Mouse (Mus musculus): ENCODE measurements around the gene Pou1f1. TPM values are rescaled to one million over a fixed set of nuclear protein-coding genes. Genes with fewer than 3 reads are reported as not detected.

Pou1f1 gene
- total RNA-seq, 2 experiments from 2014 or later = not detected

DNA sequence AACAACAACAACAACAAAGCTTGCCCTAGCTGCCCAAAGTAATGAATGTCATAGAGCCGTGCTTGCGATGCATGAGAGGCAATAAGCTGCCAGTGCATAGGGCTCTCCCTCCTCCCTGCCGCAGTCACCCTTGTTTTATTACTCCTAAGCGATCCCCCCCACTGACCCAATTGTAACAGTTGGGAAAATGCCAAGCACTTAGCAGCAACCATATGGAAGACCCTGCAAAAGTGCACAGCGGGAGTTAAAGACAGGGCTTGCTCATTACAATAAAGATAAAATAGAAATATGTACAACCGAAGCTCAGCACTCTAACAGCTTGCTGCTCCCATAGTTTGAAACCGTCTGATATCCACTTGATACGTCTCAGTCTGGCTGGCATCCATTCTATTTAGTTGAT, 44.0 kb downstream of the Pou1f1 start:
- no peak for DNase-seq (ENCODE audit: low spot score in 2 of 2)

DNA sequence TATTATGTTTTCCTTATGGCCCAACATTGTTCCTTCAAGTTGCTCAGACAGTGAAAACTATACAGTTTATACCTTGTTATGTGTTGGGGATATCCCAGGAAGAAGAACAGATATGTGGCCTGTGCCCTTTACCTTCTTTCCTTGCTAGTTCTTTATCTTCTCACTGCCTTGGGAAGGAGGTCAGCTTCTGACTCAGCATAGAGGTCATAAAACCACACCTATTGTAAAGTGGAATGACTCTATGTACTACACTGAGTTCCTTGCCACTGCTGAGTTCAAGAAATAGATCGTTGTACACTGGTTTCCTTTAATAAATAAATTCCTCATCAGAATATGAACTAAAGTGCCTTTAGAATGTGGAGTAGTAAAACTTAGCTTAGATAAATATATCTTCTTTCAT, 44.6 kb downstream of the Pou1f1 start:
- DNase-seq (ENCODE audit: low spot score in 2 of 2) = no peak

- no peak for DNase-seq (ENCODE audit: low spot score in 2 of 2)
These were observed 48.5 kb downstream of the Pou1f1 start for GRCm38 (mm10) chr16:65568853-65569252.

DNA sequence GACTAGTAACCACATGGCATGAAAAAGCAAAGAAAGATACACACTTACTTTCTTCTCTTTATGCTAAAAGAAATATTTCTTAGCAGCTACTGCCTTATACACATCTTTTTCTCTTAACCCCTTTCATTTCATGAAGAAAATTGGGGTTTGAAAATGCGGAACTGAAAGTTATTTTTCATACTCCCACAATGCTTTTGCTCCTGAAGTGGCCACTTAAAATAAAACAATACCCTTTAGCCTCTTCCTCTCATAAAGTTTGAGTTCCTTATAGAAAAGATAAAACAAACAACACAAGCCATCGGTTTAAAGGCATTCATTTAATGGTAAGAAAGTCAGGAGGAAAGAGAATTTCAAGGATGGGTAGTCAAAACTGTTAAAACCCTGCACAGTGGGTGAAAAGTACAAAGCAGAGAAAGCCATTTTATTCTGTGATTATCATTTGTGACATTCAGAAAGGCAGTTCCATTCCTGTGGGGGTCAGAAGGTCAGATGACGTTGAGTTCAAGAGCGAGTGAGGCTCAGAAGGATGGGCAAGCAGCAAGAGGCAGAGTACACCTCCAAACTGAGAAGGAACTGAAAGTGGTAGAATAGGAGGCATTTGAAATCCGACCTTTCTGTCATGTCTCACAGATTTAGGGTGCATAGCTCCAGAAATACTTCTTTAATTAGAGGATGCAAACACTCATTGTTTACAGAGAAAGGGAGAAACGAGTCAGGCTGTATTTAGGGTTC, 57.2 kb downstream of the Pou1f1 start:
- no peak for DNase-seq (ENCODE audit: low spot score in 2 of 2)

Other genes with a start within 250 kb of the Pou1f1 start
- gene Chmp2b, start 42.2 kb downstream of the Pou1f1 start, total RNA-seq (2021) = 10 to 100 TPM; 84.0 to 84.4 TPM

Measured in layer of hippocampus, postnatal 10 days (tissue).